Mouse (Mus musculus) testis, adult 2 months (tissue): ENCODE results near the gene B4galt1.

ENCODE experiments used
- CTCF ChIP-seq: fragments of 200-500 bp; IDR thresholded peaks from 2 replicates; pipeline ENCODE4 v1.5.1; 2012; ENCODE audit warnings: low read depth, mild to moderate bottlenecking, inconsistent platforms, low read length, moderate library complexity; ENCODE audit not compliant: control insufficient read depth, insufficient read depth, insufficient replicate concordance
- POLR2A ChIP-seq: fragments of 200-500 bp; IDR thresholded peaks from 2 replicates; pipeline ENCODE4 v1.6.1; 2012; ENCODE audit warnings: low read depth, mild to moderate bottlenecking, inconsistent platforms, low read length, moderate library complexity; ENCODE audit not compliant: control insufficient read depth

DNA sequence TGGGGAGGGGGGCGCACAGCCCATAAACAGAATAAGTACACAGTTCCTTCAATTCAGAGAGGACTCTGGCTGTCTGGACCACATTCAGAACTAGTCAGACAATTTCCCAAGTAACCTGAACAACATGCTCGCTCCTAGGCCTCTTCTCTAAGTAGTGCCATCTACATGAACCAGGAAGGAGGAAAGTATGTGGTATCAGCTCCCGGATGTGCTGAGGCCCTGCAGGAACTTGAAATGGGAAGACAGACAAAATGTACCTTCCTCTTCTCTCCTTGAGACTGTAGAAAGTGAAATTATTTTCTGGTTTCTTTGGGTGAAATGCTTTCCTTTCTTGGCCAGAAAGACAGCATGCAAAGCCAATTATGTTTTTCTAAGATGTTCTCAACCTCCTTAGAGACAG is 38.7 kb downstream of the B4galt1 start:
- TF ChIP-seq CTCF = no peak
- TF ChIP-seq POLR2A = no peak
